Mouse (Mus musculus) urinary bladder, postnatal 4 days (tissue): ENCODE results near the gene Msmb.
A peak's percentile ranks its signal among the peaks of the same experiment; 100 is the strongest.
"Not testable (repeated sequence)": the region's sequence is repeated elsewhere in the genome, so short reads cannot be mapped to it uniquely, and the experiment has no call there.

ENCODE experiments used
- DNase-seq, 2 experiments: peaks; one replicate each; pipeline ENCODE4 v3.0.0; 2021 to 2022; ENCODE audit warnings: low spot score in 2 of 2

Gene Msmb

GRCm38 (mm10) chr14:32175310-32175709 lies 33.5 kb downstream of the Msmb start:
- DNase-seq, result no peak

DNA sequence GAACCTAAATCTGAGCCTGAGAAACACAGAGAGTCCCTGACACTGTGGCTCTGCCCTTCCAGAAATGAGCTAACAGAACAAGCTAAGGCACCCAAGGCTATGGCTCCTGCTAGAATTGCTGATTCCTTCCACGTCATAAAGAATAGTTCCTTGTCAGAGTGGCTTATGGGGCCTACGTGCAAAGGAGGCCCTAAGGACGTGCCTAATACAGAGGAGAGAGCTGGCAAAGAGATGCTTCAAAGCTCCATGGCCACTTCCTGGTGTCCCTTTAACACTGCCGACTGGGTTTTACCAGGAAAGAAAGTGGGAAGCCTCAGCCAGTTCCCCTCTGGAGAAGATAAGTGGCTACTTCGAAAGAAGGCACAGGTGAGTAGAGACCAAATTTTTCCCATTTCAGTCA lies 34.8 kb downstream of the Msmb start:
- DNase-seq, result not testable (repeated sequence)

DNA sequence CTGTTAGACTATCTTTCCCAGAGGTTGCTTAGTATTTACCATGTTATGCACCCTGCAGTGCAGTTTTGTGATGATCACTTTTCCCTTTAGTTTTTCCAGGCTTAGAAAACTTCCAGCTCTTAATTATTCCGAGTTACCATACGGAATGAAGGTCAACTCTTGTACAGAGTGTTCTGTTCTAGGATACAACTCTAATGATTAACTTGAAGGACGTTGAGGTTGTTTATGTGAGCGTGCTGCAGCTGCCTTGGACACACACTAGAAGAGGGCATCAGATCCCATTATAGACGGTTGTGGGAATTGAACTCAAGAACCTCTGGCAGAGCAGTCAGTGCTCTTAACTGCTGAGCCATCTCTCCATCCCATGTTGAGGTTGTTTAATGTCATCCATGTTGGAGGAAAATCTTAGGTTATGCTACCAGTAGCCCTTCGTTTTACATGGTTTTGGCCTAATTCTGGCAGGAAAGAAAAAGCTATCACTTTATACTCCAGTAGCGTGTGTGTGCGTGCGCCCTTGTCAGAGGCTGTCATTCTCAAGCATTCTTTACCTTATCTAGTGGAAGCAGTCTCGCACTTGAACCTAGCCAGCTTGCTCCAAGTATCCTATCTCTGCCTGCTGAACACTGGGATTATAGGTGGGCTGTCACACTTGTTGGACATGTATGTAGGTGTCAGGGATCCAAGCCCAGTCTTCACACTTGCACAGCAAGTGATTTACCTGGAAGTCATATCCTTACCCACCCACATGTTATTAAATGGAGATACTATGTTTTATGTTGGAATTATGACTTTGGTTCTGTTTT lies 37.8 kb downstream of the Msmb start:
- DNase-seq, result no peak

- DNase-seq, result no peak
Measured at GRCm38 (mm10) chr14:32180861-32181260, 39.0 kb downstream of the Msmb start.

GRCm38 (mm10) chr14:32183846-32184245 lies 42.0 kb downstream of the Msmb start:
- no peak for DNase-seq

DNA sequence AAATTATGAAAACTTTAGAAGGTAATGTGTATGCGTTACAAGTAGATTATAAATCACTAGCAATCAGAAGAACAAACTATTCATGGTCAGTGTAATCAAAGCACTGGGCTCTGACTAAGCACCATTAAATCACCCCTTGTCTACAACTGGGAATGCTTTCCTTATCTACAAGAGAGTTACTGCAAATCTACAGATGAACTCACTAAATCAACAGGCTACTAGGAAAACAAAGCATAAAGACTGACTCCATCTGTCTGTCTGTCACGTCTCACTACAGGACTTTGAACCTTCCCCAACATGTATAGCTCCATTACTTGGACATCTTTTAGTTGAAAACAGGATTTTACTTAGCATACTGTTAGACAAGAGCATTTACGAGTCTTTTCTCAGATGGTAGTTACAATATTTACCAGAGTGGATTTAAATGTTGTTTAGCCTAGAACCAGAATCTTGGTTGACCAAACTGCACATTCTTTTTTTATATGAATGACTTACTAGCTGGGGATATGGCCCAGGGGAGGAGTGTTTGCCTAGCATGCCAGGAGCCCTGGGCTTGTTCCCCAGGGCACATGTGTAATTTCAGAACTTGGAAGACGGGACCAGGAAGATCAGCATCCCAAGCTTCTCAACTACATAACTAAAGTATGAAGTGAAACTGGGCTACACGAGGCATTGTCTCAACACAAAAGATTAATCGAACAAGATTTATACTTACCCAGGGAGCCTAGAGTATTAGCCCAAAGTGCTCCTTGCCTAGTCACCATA lies 49.0 kb downstream of the Msmb start:
- DNase-seq, result no peak

DNA sequence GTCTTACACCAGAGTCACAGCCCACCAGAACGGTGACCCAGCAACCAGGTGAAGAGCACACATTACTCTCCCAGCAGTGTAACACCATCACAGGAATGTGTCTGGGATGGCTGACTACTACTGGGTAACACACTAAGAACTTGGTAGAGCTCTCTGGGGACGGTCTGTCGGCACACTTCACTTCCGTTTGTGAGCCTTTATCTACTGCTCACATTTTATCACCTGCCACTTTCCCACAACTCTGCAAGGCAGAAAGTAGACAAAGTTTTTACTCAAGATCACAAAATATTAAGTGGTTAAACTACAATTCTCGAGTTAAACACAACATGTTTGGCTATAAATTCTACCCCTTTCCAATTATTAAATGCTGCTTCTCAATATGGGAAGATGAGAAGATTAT lies 50.1 kb downstream of the Msmb start:
- DNase-seq, result no peak

DNA sequence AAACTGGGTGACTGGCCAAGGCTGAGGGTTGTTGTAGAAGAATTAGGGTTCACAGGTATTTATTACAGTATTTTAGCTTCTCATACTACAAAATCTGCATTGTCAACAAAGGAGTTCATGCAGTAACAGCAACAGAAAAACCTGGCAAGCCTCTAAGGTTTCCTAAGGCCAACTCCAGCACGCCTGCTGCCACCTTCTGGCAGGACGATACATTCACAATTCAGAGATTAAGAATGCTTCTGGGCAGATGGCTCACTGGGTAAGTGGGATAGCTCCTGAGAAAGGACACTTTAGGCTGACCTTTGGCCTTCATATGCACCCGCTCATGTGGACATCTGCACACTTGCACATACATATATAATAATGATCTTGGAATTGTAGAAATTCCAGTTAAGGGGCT lies 50.6 kb downstream of the Msmb start:
- peak in 1 of 2 experiments; percentile 24 for DNase-seq

DNA sequence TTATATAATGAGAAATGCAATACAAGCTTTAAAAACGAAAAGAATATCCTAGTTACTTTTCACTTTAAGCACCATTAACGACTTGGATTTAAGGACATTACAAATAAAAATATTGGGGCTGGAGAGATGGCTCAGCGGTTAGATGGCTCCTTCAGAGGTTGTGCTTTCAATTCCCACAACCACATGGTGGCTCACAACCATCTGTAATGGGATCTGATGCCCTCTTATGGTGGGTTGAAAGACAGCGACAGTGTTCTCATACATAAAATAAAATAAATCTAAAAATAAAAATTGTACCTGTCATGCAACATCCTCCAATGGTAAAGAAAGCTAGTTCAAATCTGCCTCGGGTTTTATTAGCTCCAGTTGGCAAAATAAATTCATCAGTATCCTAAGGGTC lies 51.7 kb downstream of the Msmb start:
- DNase-seq, result not testable (repeated sequence)

DNA sequence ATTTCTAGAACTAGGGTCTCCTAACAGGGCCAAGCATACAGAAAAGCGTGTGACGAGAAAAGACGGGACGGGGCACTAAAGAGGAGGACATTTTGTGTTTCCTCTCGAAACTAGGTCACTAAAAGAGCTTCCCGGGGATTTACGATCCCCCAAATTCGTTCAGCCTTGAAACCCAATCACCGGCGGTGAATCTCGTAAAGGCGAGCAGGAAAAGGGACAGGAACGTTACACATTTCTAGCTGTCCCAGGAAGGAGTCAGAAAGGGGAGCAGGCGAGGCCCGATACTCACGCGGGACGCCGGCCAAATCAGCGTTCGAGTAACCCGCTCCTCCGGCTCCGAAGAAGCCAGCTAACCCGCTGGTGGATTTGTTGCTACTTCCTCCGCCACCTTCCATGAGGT lies 59.5 kb downstream of the Msmb start:
- DNase-seq, result no peak

GRCm38 (mm10) chr14:32201791-32202451 lies 60.1 kb downstream of the Msmb start, which contains the start of the genes Timm23 and Parg:
TSS of gene Timm23 (minus strand) at chr14:32201898.
TSS of gene Parg (plus strand) at chr14:32201949.
- peak; percentile 82 to 88 for DNase-seq
